In genomic region chr3:67553281-67553680, GRCm38 (mm10) we compare ENCODE assay signal across 9 mouse cellular contexts. TPM values are rescaled to one million over a fixed set of nuclear protein-coding genes. Genes with fewer than 3 reads are reported as not detected.
DNase-seq lines count a peak whose midpoint lies in the region; ATAC-seq and TF ChIP-seq lines count a peak whose summit lies in the region.
"Had no signal": no experiment of that assay in that cellular context is flagged by ENCODE, and none has a peak within 500 bp of the region (broad histone marks: within the 10 kb centered on the region; RNA-seq: fewer than 3 reads in every experiment).

No protein-coding gene starts in this region.

- no peak for TF ChIP-seq CTCF in intestine, postnatal 0 days (IDR thresholded peaks at IDR 0.05; ENCODE audit: low read depth)

- no peak for ATAC-seq in intestine, postnatal 0 days

- intact Hi-C loops in heart, postnatal 10 days (cut with DNase I) = no loop called here
- intact Hi-C loops in heart, postnatal 25 days (cut with DNase I) = no loop called here
- intact Hi-C loops in left cerebral cortex, postnatal 25 days (cut with DNase I) = no loop called here

- H3K27ac ChIP-seq in intestine, postnatal 0 days (ENCODE audit: low read depth, low read length) = no peak overlapping the region

- DNase-seq in heart, postnatal 10 days = peak; percentile 17 to 29
- no peak for DNase-seq in heart, postnatal 25 days (ENCODE audit: low spot score)
- peak; percentile 13 for DNase-seq in A20 (ENCODE audit: low read depth, low spot score)
- peak; percentile 27 for DNase-seq in NIH3T3 (ENCODE audit: low read depth)
- no peak for DNase-seq in left cerebral cortex, postnatal 25 days (ENCODE audit: low spot score in 2 of 2)
- DNase-seq in left cerebral cortex, adult 9 months (ENCODE audit: low spot score in 2 of 2) = no peak
- no peak for DNase-seq in adrenal gland, adult 2 months

- H3K27me3 ChIP-seq in intestine, postnatal 0 days (replicated peaks; ENCODE audit: control insufficient read depth, insufficient read depth, low read length) = no peaks in the 10 kb centered on the region

- H3K4me1 ChIP-seq in intestine, postnatal 0 days (replicated peaks; ENCODE audit: control insufficient read depth, insufficient read depth, low read length) = no peaks in the 10 kb centered on the region

- no peak overlapping the region for H3K9ac ChIP-seq in intestine, postnatal 0 days (ENCODE audit: low read depth, low read length)

- no peak overlapping the region for H3K4me3 ChIP-seq in intestine, postnatal 0 days (ENCODE audit: low read depth, low read length)
- H3K4me3 ChIP-seq: megakaryocyte, embryonic 14.5 days had no signal

- H3K4me2 ChIP-seq in intestine, postnatal 0 days (replicated peaks; ENCODE audit: low read depth) = peak overlapping the region; percentile 18; the same call in 1 of the 2 replicates

- H3K36me3 ChIP-seq in intestine, postnatal 0 days (ENCODE audit: control insufficient read depth, insufficient read depth) = no peaks in the 10 kb centered on the region

- WGBS in intestine, postnatal 0 days = 46% methylated on average over 4 of the region's 4 CpGs

- H3K9me3 ChIP-seq in intestine, postnatal 0 days (ENCODE audit: control insufficient read depth) = no peaks in the 10 kb centered on the region

RNA-seq across cellular contexts. Expression of gene Mfsd1, which starts 29.3 kb away (rescaled TPM):
- total RNA-seq in heart, postnatal 10 days (2021) = 10 to 100 TPM; 40.0 to 42.8 TPM
- 10 to 100 TPM; 22.5 to 26.9 TPM for total RNA-seq in heart, postnatal 25 days (2021)
- polyA plus RNA-seq in intestine, postnatal 0 days (2015; fragmentation: Nextera tagmentation; extraction: Ambion mirVana) = 61.6 and 69.9 TPM in 2 replicates
- total RNA-seq in left cerebral cortex, postnatal 25 days (2021) = 10 to 100 TPM; 34.0 to 35.9 TPM
- total RNA-seq in adrenal gland, adult 2 months (2021) = 10 to 100 TPM; 52.3 to 62.6 TPM
- 67.8 and 70.8 TPM in 2 replicates for polyA plus RNA-seq in adrenal gland, adult 2 months (2012; rRNA removed)

RNA-seq across cellular contexts. Expression of gene Rarres1, which starts 38.0 kb away (rescaled TPM):
- 1 to 10 TPM; 1.2 TPM for total RNA-seq in heart, postnatal 10 days (2021)
- total RNA-seq in heart, postnatal 25 days (2021) = under 1 TPM; 0.53 to 0.62 TPM
- 13.5 and 14.6 TPM in 2 replicates for polyA plus RNA-seq in intestine, postnatal 0 days (2015; fragmentation: Nextera tagmentation; extraction: Ambion mirVana)
- 1 to 10 TPM; 1.3 to 1.8 TPM for total RNA-seq in left cerebral cortex, postnatal 25 days (2021)
- total RNA-seq in adrenal gland, adult 2 months (2021) = under 1 TPM; 0.20 to 0.93 TPM
- polyA plus RNA-seq in adrenal gland, adult 2 months (2012; rRNA removed) = 2.1 and 5.4 TPM in 2 replicates

Comparison
In these comparisons a context has a peak if more than half of its experiments do, and no peak if none do; other contexts are left out.
1. DNase-seq: peak in heart, postnatal 10 days (2 of 2), A20 (single experiment) and NIH3T3 (single experiment); none in heart, postnatal 25 days (single experiment), left cerebral cortex, postnatal 25 days (0 of 2), left cerebral cortex, adult 9 months (0 of 2) and adrenal gland, adult 2 months (single experiment).